Mouse (Mus musculus) stomach, postnatal 0 days (tissue): ENCODE measurements around the gene Slc15a4.

ENCODE experiments used
- CTCF ChIP-seq: IDR thresholded peaks from 2 replicates; pipeline ENCODE4 v1.5.1; 2016; ENCODE audit warnings: antibody characterized with exemption, low read depth, mild to moderate bottlenecking, moderate library complexity
- EP300 ChIP-seq: optimal IDR thresholded peaks from 2 replicates; pipeline ENCODE3; 2016; ENCODE audit warnings: antibody characterized with exemption

- TF ChIP-seq CTCF (no peak), EP300 (no peak)
These were observed 16.5 kb downstream of the Slc15a4 start for GRCm38 (mm10) chr5:127616151-127616550.
